Mouse (Mus musculus) mouse embryonic stem cell (cell line): ENCODE measurements around the gene Tsen54.

ENCODE experiments used
- in situ Hi-C, 2 experiments: fragments of 300-500 bp; cut with MboI; formaldehyde crosslinking; loops; 1 replicate in 1 of 2; 3 replicates in 1 of 2; pipeline ENCODE4 v1.14.3; 2019 to 2020; ENCODE audit warnings: low sequenced_read_pairs in 2 of 2, low pct_unique_long_range_greater_than_20kb in 1 of 2, mixed read lengths in 1 of 2; ENCODE audit not compliant: unreplicated experiment in 1 of 2

Gene Tsen54

GRCm38 (mm10) chr11:115814605-115815450 lies at the start of gene Tsen54:
Gene Tsen54 (plus strand): TSS chr11:115814724.
- in situ Hi-C loops, result loop anchor here in 1 of 2 experiments (5.0 kb wide), 1 partner anchor 193 kb away; no protein-coding TSS in a partner anchor

- in situ Hi-C loops, result no loop called here
These were observed 49.4 kb upstream of the Tsen54 start, which contains the start of gene Tmem94 for GRCm38 (mm10) chr11:115765103-115765606. Gene Tmem94 (plus strand): TSS chr11:115765433.

GRCm38 (mm10) chr11:115765607-115766141 lies 48.9 kb upstream of the Tsen54 start:
- in situ Hi-C loops, result no loop called here

- in situ Hi-C loops, result no loop called here
These were observed 48.1 kb upstream of the Tsen54 start for GRCm38 (mm10) chr11:115766356-115766943.

- in situ Hi-C loops, result no loop called here
These were observed 47.5 kb upstream of the Tsen54 start for GRCm38 (mm10) chr11:115766981-115767380.

GRCm38 (mm10) chr11:115768896-115769295 lies 45.6 kb upstream of the Tsen54 start:
- in situ Hi-C loops, result no loop called here

- in situ Hi-C loops, result no loop called here
These were observed 39.9 kb upstream of the Tsen54 start for GRCm38 (mm10) chr11:115774653-115775052.

- in situ Hi-C loops, result no loop called here
These were observed 38.5 kb upstream of the Tsen54 start for GRCm38 (mm10) chr11:115775821-115776665.

GRCm38 (mm10) chr11:115776954-115777353 lies 37.6 kb upstream of the Tsen54 start:
- in situ Hi-C loops, result no loop called here

- in situ Hi-C loops, result no loop called here
These were observed 36.8 kb upstream of the Tsen54 start for GRCm38 (mm10) chr11:115777487-115778335.

GRCm38 (mm10) chr11:115779038-115779571 lies 35.4 kb upstream of the Tsen54 start:
- in situ Hi-C loops, result no loop called here

- in situ Hi-C loops, result no loop called here
These were observed 34.1 kb upstream of the Tsen54 start for GRCm38 (mm10) chr11:115780141-115781070.

- in situ Hi-C loops, result no loop called here
These were observed 28.1 kb upstream of the Tsen54 start for GRCm38 (mm10) chr11:115786473-115786872.

GRCm38 (mm10) chr11:115789787-115790186 lies 24.7 kb upstream of the Tsen54 start:
- in situ Hi-C loops, result no loop called here

GRCm38 (mm10) chr11:115791919-115792318 lies 22.6 kb upstream of the Tsen54 start:
- in situ Hi-C loops, result no loop called here

- in situ Hi-C loops, result no loop called here
These were observed 22.2 kb upstream of the Tsen54 start for GRCm38 (mm10) chr11:115792353-115792752.
